Mouse (Mus musculus) thymus, adult 2 months (tissue): ENCODE data around the gene Otud3.
"Not testable (repeated sequence)": the region's sequence is repeated elsewhere in the genome, so short reads cannot be mapped to it uniquely, and the experiment has no call there.

Source experiments
- CTCF ChIP-seq: fragments of 200-500 bp; IDR thresholded peaks from 2 replicates; pipeline ENCODE4 v1.5.1; 2012; ENCODE audit warnings: mild to moderate bottlenecking, control low read depth, low read length, moderate library complexity, borderline replicate concordance; ENCODE audit not compliant: control insufficient read depth, poor library complexity, insufficient read depth; ENCODE audit errors: extremely low read depth
- POLR2A ChIP-seq: fragments of 200-500 bp; IDR thresholded peaks from 2 replicates; pipeline ENCODE4 v1.6.1; 2012; ENCODE audit warnings: mild to moderate bottlenecking, low read length, control low read depth, moderate library complexity; ENCODE audit not compliant: control insufficient read depth, poor library complexity, insufficient read depth; ENCODE audit errors: extremely low read depth

DNA sequence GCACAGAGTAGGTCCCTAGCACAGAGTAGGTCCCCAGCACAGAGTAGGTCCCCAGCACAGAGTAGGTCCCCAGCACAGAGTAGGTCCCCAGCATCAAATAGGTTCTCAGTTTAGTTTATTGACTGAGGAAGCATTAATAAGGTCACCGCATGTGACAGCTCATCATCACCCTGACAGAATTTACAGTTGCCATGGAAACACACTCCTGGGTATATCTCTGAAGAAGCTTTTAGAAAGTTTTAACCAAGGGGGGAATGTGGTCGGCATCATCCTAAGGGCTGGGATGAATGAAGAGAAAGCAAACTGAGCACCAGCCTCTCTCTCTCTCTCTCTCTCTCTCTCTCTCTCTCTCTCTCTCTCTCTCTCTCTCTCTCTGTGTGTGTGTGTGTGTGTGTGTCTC lies 38.5 kb downstream of the Otud3 start:
- not testable (repeated sequence) for TF ChIP-seq POLR2A, CTCF
